Mouse (Mus musculus) monocyte, adult 2 months (primary cell): ENCODE results near the gene Tgfb2.

Experiments used
- DNase-seq, 2 experiments: peaks; one replicate each; pipeline ENCODE4 v3.0.0; 2022; ENCODE audit warnings: low spot score in 2 of 2, low read depth in 1 of 2

The Tgfb2 gene

DNA sequence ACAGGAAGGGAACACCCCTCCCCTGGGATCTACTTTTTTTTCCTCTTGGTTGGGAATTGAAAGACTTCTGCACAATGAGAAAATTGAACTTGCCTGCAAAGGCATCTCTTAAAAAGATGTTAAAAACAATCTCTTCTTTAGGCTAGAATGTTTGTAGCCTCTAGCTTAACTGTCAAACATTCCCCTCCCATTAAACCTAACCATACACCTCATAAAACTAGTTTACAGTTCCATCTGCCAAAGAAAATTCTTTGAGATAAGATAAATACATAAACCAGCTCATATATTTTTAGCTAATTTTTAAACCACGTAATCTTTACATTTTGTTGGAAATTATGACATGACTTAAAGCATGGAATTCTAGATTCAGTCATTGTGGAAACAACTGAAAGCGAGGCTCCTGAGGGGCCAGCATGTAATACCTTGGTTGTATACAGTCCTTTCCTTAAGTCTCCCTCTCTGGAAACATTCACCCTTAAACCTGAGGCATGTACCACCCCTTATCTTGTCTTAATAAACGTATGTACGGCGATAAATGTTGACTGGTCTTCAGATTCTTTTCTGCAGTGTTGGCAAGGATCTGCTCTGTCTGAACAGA, 49.0 kb downstream of the Tgfb2 start:
- no peak for DNase-seq

DNA sequence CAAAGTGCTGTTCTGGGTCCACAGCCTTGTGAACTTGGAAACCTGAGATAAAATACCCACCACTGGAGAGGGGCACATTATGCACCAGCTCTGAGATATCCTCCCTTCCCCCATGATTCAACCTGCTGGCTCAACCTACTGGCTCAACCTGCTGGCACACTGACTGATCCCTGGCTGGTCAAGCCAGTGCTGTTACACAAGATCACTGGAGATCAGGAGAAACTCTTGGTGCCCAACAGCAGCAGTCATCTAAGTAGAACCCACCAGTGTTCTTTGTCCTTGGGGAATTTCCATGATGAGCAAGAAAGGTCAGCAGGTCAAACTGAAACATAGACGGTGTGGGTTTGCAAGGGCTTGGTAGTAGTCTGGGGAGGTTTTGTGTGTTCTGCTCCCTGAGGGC, 49.6 kb downstream of the Tgfb2 start:
- DNase-seq = no peak

DNA sequence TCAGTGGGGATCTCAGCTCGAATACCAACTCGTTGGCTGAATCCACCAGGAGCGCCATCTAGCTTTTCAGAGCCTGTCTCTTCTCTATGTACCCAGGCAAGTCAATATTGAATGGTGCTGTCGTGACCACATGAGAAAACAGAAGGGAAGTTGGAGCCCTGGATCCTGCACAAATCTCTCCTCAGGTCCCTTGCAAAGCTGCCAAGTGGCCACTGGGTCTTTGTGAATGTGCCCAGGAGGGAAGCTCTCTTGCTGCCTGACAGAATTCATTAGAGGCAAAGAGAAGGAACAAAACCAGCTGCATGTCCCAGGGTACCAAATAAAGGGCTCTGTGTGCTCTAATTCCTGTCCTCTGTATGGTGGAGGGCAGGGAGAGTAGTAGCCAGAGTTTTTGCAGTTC, 50.7 kb downstream of the Tgfb2 start:
- DNase-seq = no peak

DNA sequence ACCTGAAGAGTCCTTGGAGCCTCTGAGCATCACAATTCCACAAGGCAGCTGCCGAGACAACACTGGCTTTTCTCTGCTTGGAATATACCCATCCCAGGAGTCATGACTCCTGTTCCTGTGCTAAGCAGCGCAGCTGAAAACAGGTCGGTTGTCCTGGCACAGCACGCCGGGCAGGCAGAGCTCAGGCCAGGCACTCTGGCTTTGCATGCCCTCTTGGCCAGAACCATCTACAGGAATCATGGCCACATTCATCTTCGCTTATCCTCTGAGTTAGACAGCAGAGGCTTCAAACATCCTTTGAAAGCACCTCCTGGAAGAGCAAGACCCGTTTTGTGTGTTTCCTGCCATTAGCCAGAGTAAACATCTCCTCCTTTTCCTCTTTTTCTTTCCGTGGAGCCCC, 53.6 kb downstream of the Tgfb2 start:
- no peak for DNase-seq

DNA sequence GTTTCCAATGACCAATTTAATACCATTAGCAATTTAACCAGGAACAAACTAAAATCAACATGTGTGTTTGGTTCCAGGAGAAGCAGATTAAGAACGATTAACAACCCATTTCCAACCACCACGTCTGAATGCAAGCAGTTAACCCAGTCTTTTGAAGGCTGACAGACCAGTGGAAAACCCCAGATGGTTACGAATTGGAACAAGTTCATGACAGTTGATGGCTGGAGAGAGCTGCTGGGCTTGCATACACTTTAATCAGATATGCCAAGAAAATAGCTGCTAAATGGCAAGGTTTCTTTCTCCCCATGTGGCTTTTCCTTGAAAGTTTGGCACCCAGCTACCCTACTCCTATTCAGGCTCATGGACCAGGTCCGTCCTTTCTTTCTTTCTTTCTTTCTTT, 55.8 kb downstream of the Tgfb2 start:
- no peak for DNase-seq

DNA sequence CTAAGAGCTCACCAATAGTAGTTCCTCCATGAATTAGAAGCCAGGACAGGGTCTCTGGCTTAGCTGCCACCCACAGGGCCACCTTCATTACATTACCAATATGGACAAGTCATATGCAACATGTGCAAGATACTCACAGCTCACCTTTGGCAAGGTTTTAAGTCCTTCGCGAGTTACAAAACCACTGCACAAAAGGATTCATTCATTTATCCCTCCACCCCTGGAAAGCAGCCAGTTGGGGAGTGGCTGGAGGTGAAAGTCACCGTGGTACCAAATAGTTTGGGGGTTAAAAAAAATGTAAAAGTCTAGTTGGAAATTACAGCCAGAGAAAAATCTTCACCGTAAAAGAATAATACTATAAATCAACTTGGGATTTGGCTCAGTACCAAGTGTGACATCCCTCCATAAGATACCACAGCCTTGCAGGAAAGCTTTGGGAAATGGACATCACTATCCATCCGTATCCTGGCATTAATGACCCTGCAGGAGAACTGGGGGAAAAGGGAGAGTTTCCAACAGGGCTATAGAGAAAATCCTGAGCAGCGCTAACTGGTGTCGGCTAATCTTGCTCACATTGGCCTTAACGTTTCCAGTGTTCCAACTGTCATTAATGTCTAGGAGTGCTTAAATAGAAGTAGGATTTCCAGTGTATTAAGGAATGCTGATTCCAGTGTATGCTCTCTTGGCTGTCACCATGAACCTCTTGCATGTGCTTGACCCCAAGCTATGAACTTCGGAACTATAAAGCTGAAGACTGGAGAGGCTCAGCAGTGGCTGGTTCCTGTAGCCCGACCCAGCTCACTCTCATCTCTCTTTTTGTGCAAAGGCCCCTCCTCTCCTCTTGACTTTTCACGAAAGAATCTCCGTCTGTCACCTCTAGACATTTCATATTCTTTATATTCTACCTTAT, 68.2 kb downstream of the Tgfb2 start:
- no peak for DNase-seq

DNA sequence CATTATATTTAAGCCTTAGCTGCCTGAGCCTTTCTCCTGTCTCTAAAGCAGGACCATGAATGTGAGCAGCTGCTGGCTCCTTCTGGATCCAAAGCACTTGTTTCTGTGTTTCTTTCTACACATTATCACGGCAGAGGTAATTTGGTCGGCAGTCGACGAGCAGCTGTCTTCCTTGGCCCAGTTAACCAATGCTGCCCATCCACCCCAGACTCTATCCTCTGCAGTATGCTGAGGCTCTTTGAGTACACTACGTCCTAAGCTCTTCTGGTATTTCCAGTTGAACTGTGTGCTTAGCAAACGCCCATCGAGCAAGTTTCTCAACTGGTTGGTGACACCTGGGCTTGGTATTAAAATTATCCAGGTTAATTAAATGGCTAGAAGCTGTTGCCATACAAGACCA, 70.7 kb downstream of the Tgfb2 start:
- no peak for DNase-seq

DNA sequence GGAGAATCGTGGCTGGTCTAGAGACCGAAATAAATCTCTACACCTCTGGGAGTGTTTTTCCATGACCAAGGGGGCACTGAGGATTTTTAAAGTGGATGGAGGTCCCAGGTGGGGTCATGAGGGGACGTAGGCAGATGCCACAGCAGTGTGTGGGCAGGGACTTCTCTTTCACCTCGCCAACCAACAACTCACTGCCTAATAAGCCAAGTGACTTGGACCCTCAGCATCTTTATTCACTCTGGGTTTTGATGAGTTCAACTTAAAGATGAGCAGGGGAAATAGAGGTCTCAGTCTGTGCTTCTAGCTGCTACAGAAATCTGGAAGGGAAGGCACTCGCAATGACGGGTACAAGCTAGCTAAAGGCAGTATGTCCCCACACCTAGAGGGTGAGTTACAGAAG, 74.3 kb downstream of the Tgfb2 start:
- DNase-seq = no peak

DNA sequence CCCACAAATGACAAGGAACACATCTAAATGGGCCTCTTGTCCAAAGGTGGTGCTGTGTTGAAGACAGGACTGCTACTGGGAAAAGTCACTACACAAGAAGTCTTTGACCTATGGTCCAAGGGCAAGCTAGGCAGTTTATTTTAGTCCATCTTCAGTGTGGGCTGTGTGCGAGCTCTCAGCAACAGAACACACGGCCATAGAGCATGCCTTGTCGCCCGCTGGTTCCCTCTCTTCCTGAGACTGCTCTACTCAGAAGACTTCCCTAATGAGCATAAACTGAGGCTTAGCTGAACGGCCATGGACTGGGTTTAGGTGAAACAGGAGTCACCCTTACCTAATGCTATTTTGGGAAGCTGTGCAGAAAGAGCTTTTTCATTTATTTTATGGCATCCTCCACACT, 74.8 kb downstream of the Tgfb2 start:
- no peak for DNase-seq

DNA sequence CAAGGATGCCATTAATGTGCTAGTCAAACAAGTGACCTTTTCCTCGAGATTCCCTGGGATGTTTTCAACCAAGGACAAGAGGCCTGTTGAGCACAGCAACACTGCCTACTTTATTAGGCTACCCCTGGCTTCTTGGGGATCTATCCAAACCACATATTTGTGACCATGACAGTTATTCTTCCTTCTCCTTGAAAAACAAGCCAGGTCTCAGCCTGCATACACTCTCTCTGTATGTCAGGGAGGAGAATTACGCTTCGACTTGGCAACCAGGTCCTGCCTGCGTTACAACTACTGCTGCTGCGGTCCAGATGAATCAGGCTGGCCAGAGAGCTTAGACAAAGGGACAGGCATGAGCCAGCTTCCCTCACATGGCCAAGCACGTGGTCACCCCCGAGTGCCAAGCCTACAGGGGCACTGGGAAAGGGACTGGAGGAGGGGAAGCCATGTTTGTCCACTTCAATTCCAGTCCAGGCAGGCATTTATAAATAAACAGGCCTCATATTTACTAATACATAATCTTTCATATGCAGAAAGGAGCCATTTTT, 78.3 kb downstream of the Tgfb2 start:
- no peak for DNase-seq

DNA sequence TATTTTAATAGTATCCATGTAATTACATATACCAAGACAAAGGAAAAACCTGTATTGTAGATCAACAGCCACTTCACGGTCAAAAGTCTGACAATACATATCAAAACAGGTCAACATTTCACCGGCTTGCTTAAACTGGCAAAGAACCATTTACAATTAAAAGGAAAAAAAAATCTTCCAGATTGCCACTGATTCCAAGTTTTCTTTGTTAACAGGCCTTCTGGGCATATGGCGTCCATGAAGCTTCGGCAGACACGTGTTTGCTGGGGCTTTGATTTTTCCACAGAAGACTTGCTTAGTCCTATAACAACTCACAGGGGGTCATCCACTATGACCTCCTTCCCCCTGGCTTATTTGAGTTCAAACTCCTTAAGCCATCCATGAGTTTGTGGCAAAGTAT, 81.3 kb downstream of the Tgfb2 start:
- DNase-seq = no peak

DNA sequence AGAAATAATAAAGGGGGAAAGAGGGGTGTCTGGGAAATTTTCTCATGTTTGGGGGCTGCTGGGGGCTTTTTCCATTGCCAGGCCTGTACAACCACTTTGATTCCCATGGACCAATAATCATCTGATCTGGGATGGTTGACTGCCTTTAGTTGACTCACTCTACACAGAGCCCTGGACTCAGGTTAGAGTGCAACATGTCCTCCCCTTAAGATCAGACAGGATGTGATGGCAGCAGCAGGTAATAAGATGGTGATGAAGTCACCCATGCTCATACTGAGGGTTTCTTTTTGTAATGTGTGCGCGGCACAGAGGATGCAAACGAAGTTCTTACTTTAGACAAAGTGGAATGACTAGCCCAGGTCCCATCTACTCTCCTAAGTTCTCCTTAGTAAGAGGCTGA, 84.0 kb downstream of the Tgfb2 start:
- no peak for DNase-seq

DNA sequence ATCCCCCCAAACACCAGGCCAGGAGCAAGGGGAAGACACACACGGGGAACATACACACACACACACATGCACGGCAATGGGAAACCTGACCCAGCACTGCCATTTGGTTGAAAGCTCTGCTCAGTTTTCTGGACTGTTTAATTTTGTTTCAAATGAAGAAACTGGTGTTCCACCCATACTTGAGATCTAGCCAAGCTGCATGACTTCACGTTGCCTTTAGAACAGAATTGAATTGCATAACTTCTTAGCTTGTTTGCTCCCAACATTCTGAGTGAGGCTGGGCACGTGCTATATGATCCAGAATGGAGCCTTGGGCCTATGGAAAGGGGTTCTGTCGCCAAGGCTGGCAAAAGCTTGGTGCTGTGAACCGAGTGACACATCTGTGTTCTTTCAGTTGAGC, 87.5 kb downstream of the Tgfb2 start:
- no peak for DNase-seq

DNA sequence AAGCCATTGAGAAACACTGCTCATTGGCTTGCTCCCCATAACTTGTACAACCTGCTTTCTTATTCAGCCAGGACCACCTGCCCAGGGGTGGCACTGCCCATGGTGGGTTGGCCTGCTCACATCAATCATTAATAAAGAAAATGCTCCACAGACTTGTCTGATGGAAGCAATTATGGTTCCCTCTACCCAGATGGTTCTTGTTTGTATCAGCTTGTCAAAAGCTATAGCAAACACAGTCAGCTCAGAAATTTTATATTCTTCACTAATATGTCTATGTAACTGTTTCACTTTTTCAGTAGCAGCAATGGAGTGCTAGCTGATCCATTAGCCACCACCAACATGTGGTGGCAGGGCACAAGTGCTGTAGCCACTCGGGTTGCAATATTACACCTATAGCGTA, 94.4 kb downstream of the Tgfb2 start:
- no peak for DNase-seq

DNA sequence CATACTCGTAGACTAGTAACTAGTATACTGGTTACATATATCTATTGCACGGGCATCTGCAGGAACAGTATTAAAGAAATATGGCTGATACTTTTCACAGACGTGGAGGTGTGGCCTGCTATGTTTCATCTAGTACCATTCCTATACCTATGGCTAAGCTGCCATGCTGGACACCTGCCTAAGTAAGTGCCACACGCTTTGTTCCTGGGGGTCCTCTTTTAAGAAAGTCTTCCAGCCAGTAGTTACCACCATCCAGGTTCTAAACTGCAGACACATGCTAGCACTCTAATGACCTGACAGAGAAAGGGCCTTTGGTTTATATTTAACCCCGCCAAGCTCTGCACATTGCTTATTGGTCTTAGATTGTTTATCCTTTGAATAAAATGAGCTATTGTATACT, 95.3 kb downstream of the Tgfb2 start:
- DNase-seq = no peak

DNA sequence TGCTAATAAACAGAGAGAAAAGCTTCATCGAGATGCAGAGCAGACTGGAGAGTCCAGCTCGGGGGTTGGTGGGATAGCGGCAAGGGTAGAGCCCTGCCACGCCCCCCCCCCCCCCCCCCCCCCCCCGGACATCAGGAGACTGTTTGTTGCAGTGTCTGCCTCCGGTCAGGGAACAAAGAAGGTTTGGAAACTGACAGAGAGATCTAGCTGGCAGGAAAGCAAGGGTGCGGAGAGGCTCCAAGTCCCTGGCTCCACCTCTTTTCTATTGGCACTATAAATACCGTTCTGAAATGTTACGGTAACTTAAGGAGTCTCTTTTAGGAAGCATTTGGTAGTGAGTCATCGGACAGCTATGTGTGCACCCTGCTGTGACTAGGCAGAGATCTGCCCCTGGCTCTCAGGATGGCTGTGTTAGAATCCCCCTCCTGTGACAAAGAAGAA, 96.0 kb downstream of the Tgfb2 start:
- DNase-seq = no peak

DNA sequence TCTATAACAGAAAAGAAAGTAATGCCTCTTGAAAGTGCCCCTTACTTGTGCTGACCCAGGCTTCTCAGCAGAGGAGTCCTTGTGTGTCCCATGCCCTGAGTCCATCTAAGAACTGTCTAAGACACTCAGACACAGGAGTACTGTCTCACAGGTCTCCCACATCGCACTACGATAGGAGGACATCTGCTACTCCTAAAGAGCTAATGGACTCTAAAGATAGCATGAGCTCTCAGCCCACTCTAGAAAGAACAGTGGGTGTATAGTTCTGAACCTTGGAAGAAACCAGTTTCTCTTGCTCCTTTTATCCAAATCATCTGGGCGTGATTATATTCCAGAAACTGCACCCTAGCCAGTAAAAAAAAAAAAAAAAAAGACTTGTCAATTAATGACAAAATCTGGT, 97.7 kb downstream of the Tgfb2 start:
- no peak for DNase-seq

DNA sequence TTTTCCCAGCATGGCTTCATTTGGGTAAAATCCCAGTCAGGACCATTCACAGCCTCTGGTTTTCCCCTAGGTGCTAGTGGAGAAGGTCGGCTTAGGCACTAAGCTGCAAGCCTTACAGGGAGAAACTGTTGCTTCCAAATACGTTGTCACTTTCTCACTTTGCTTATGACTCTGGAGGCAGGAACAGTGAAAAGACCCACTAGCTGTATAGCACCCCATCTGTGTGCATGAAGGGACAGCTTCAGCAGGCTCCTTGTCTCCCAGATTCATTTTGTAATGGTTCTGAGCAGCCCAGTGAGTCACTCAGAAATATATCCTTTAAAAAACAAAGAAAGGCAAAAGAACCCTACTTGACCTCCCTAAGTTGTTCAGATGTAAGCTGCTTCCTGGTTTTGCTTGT, 100.2 kb downstream of the Tgfb2 start:
- no peak for DNase-seq

DNA sequence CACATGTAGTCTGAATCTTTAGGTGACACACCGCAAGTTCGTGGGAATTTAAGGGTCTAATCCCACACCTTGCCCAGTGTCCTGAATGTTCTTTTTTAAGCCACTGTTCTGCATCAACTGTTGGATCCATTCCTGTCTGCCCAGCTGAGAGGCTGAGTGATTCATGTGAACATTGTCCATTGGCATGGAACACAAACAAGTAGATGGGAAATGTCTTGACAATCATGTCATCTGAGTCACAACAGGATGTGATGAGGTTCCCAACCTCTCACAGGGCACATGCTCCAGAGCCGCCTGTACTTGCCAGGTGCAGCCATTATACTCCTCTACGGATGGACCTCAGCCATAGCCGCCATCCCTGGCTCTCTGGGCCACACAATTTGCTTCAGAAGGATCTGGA, 101.7 kb downstream of the Tgfb2 start:
- DNase-seq = no peak

DNA sequence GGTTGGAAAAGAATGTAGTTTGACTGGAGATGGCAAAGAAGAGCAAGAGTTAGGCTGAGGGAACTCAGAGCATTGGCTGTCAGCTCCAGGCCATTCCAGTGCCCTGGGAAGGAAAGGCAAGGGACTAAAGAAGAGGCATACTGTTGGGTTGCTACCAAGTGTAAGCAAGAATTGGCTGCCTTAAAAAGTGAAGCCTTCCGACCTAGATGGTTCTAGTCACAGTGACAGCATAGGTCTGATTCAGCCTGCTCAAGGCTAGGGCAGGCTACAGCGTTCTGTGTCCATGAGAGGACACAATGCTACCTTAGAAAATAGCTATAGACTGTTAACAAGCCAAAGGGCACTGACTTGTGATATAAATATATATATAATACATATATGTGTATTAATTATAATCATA, 117.6 kb downstream of the Tgfb2 start:
- DNase-seq = no peak

DNA sequence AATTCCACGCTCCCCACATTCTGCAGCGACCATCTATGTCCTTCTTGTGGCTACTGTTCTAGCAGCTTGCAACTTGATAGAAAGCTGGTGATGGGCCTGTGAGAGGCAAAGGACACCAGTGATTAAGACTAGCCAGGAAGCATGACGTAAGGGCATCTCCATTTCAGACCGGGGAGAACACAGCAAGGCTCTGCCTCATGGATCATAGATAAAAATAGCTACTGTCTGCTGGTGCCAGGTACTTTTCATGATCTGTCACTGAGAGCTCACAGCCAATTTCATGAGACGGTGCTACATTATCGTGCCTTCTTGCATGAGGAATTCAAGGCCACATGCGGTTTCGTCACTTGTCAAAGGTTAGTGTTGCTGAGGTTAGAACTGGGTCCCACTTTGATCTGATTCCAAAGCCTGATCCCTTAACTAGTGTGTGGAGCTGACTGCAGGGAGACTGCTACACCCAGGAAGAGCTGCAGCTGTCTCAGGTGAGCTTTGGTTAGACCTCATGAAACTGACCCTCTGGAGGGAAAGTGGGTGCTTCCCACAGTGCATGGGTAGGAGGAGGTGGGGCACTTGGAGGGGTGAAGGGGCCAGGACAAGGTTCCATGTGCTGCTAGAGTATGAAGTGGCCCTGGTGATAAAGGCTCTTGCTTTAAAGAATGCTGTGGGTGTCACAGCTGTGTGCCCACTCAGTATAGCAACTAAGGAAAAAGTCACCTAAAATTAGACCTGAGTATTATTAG, 118.6 kb downstream of the Tgfb2 start:
- no peak for DNase-seq
